Mouse (Mus musculus): ENCODE measurements around the gene Cblb.

GRCm38 (mm10) chr16:52186731-52187130 is 155.7 kb downstream of the Cblb start:
- TF ChIP-seq GATA1 (IDR thresholded peaks at IDR 0.05; ENCODE audit: borderline replicate concordance, low read length), result no peak
- TF ChIP-seq FLI1 (IDR thresholded peaks at IDR 0.05; ENCODE audit: low read length), result no peak

Data from megakaryocyte, embryonic 14.5 days (primary cell).